Mouse (Mus musculus): ENCODE measurements around the gene Gm30737. TPM values are rescaled to one million over a fixed set of nuclear protein-coding genes. Genes with fewer than 3 reads are reported as not detected.
"Not testable (repeated sequence)": the region's sequence is repeated elsewhere in the genome, so short reads cannot be mapped to it uniquely, and the experiment has no call there.

The Gm30737 gene
- not detected in 2 replicates for total RNA-seq (2014; fragmentation: Nextera tagmentation)
- total RNA-seq (2017), result not detected in 2 replicates
- not detected in 2 replicates for polyA plus RNA-seq (2012)

GRCm38 (mm10) chrY:14400410-14400809 lies at the start of gene Gm30737:
Gene Gm30737 (plus strand): TSS chrY:14400710.
- H3K9me3 ChIP-seq (replicated peaks); H3K4me1 ChIP-seq (ENCODE audit: insufficient read depth, low read depth, low read length); H3K36me3 ChIP-seq (replicated peaks); DNase-seq (ENCODE audit: low spot score); ATAC-seq (ENCODE audit: extremely low read depth, insufficient number of reproducible peaks, low FRiP score, poor library complexity, severe bottlenecking); H3K4me3 ChIP-seq (ENCODE audit: low read depth, low read length); H3K27me3 ChIP-seq (ENCODE audit: insufficient read depth, low read length): not testable (repeated sequence)

Measured in G1E (cell line).